Mouse (Mus musculus) cerebellum, postnatal 36 days (tissue): Measurements from ENCODE around the gene 4921507P07Rik.
"Not testable (repeated sequence)": the region's sequence is repeated elsewhere in the genome, so short reads cannot be mapped to it uniquely, and the experiment has no call there.

ENCODE experiments used
- DNase-seq, 2 experiments: peaks; one replicate each; pipeline ENCODE4 v3.0.0; 2021 to 2022; ENCODE audit warnings: mixed read lengths in 2 of 2

The 4921507P07Rik gene

GRCm38 (mm10) chr6:50554223-50554622, 42.2 kb downstream of the 4921507P07Rik start:
- DNase-seq = not testable (repeated sequence)

- DNase-seq = no peak
Observed at GRCm38 (mm10) chr6:50552881-50553518, 43.4 kb downstream of the 4921507P07Rik start.

GRCm38 (mm10) chr6:50549791-50550190, 46.6 kb downstream of the 4921507P07Rik start:
- DNase-seq = no peak

- no peak for DNase-seq
Observed at GRCm38 (mm10) chr6:50549051-50549450, 47.4 kb downstream of the 4921507P07Rik start.

- peak in 1 of 2 experiments; percentile 28 for DNase-seq
Observed at GRCm38 (mm10) chr6:50545412-50546043, 50.9 kb downstream of the 4921507P07Rik start.

GRCm38 (mm10) chr6:50542535-50542934, 53.9 kb downstream of the 4921507P07Rik start:
- no peak for DNase-seq

GRCm38 (mm10) chr6:50539641-50540040, 56.8 kb downstream of the 4921507P07Rik start:
- DNase-seq = no peak

- peak; percentile 71 to 78 for DNase-seq
Observed at GRCm38 (mm10) chr6:50536461-50536892, 60.0 kb downstream of the 4921507P07Rik start.

- no peak for DNase-seq
Observed at GRCm38 (mm10) chr6:50535346-50535745, 61.1 kb downstream of the 4921507P07Rik start.

GRCm38 (mm10) chr6:50531920-50532319, 64.5 kb downstream of the 4921507P07Rik start:
- DNase-seq = no peak

- DNase-seq = no peak
Observed at GRCm38 (mm10) chr6:50531003-50531402, 65.4 kb downstream of the 4921507P07Rik start.

GRCm38 (mm10) chr6:50529194-50529593, 67.2 kb downstream of the 4921507P07Rik start:
- DNase-seq = no peak

GRCm38 (mm10) chr6:50527416-50527815, 69.0 kb downstream of the 4921507P07Rik start:
- no peak for DNase-seq

- peak; percentile 65 to 83 for DNase-seq
Observed at GRCm38 (mm10) chr6:50526597-50527024, 69.8 kb downstream of the 4921507P07Rik start.

GRCm38 (mm10) chr6:50525846-50526245, 70.6 kb downstream of the 4921507P07Rik start:
- DNase-seq = no peak

GRCm38 (mm10) chr6:50524261-50524896, 72.1 kb downstream of the 4921507P07Rik start:
- DNase-seq = no peak
